Comparison of ENCODE assay signal across 8 mouse cellular contexts in the genomic region with DNA sequence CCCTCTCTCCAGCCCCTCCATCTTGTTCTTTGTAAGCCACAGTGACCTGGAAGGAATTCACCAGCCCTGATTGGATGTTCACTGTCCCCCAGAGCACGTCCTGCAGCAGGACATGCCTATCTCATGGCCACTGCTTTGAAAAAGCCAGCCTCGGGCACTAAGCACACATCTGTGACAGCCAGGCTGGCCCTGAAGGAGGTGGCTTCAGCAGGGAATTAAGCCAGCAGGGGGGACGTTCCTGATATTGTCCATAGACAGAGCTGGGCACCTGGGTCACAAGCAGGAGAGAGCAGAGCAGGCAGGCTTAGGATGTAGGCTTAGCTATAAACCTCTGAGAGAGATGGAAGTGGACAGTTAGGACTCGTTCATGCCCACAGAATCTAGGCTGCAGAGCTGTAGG.
DNase-seq lines count a peak whose midpoint lies in the region; ATAC-seq and TF ChIP-seq lines count a peak whose summit lies in the region.

No protein-coding gene starts in this region.

- 0 out of 2 replicates have a peak overlapping the region, but pooled peaks have one; percentile 34 for H3K9ac ChIP-seq in liver, postnatal 0 days (replicated peaks)
- H3K9ac ChIP-seq in liver, embryonic 12.5 days = no peak overlapping the region
- no peak overlapping the region for H3K9ac ChIP-seq in limb, embryonic 14.5 days (ENCODE audit: low read depth, low read length, severe bottlenecking)
- H3K9ac ChIP-seq in stomach, embryonic 15.5 days = no peak overlapping the region

- peak; percentile 38 for DNase-seq in adrenal gland, postnatal 14 days
- DNase-seq in adrenal gland, adult 8-10 months = no peak
- no peak for DNase-seq in liver, postnatal 0 days
- DNase-seq in limb, embryonic 14.5 days (ENCODE audit: low spot score) = no peak
- DNase-seq in ovary, postnatal 14 days (ENCODE audit: low spot score) = no peak
- DNase-seq in embryo, embryonic 10.5 days (ENCODE audit: low spot score) = no peak

- no peaks in the 10 kb centered on the region for H3K27me3 ChIP-seq in liver, postnatal 0 days (ENCODE audit: insufficient read depth, low read length)
- peaks cover 12% of the 10 kb centered on the region; the same call in 1 of the 2 replicates for H3K27me3 ChIP-seq in liver, embryonic 12.5 days (replicated peaks)
- H3K27me3 ChIP-seq in limb, embryonic 14.5 days (ENCODE audit: control insufficient read depth, insufficient read depth, low read length) = no peaks in the 10 kb centered on the region
- H3K27me3 ChIP-seq in stomach, embryonic 15.5 days (replicated peaks) = no peaks in the 10 kb centered on the region

- 71% methylated on average over 4 of the region's 4 CpGs for WGBS in liver, postnatal 0 days (ENCODE audit: insufficient replicate concordance)
- WGBS in liver, embryonic 12.5 days (ENCODE audit: insufficient replicate concordance) = 62% methylated on average over 4 of the region's 4 CpGs
- 39% methylated on average over 4 of the region's 4 CpGs for whole genome bisulfite sequencing in limb, embryonic 14.5 days
- whole genome bisulfite sequencing in stomach, embryonic 15.5 days = 64% methylated on average over 4 of the region's 4 CpGs

- H3K4me2 ChIP-seq in liver, postnatal 0 days (ENCODE audit: low read depth, low read length) = no peak overlapping the region
- H3K4me2 ChIP-seq in liver, embryonic 12.5 days = no peak overlapping the region
- no peak overlapping the region for H3K4me2 ChIP-seq in limb, embryonic 14.5 days (replicated peaks; ENCODE audit: low read depth, low read length, severe bottlenecking)
- no peak overlapping the region for H3K4me2 ChIP-seq in stomach, embryonic 15.5 days

- H3K4me3 ChIP-seq in liver, postnatal 0 days (ENCODE audit: low read depth, low read length) = no peak overlapping the region
- H3K4me3 ChIP-seq in liver, embryonic 12.5 days = no peak overlapping the region
- H3K4me3 ChIP-seq in limb, embryonic 14.5 days (replicated peaks; ENCODE audit: low read length) = no peak overlapping the region
- no peak overlapping the region for H3K4me3 ChIP-seq in stomach, embryonic 15.5 days (replicated peaks)

- H3K9me3 ChIP-seq in liver, postnatal 0 days (ENCODE audit: low read length) = peaks cover 2% of the 10 kb centered on the region; the same call in 1 of the 2 replicates
- H3K9me3 ChIP-seq in liver, embryonic 12.5 days (replicated peaks) = peaks cover 5% of the 10 kb centered on the region
- H3K9me3 ChIP-seq in limb, embryonic 14.5 days (ENCODE audit: control insufficient read depth, low read length) = no peaks in the 10 kb centered on the region
- H3K9me3 ChIP-seq in stomach, embryonic 15.5 days = no peaks in the 10 kb centered on the region

- TF ChIP-seq CTCF in liver, postnatal 0 days (IDR thresholded peaks at IDR 0.05; ENCODE audit: low read depth) = no peak

- no peak for TF ChIP-seq POLR2A in limb, embryonic 14.5 days (IDR thresholded peaks at IDR 0.05; ENCODE audit: borderline replicate concordance, extremely low read depth, insufficient read depth, insufficient read length)

- ATAC-seq in liver, postnatal 0 days = no peak
- no peak for ATAC-seq in liver, embryonic 12.5 days
- no peak for ATAC-seq in limb, embryonic 14.5 days (ENCODE audit: low FRiP score, low read depth)
- no peak for ATAC-seq in stomach, embryonic 15.5 days (ENCODE audit: insufficient read depth, low FRiP score, low read depth)

- H3K4me1 ChIP-seq in liver, postnatal 0 days (ENCODE audit: insufficient read depth) = peaks cover 22% of the 10 kb centered on the region
- H3K4me1 ChIP-seq in liver, embryonic 12.5 days = peaks cover 70% of the 10 kb centered on the region
- H3K4me1 ChIP-seq in limb, embryonic 14.5 days (ENCODE audit: control insufficient read depth, insufficient read depth, low read length) = peaks cover 52% of the 10 kb centered on the region
- peaks cover 49% of the 10 kb centered on the region for H3K4me1 ChIP-seq in stomach, embryonic 15.5 days

- no peak overlapping the region for H3K27ac ChIP-seq in liver, postnatal 0 days (ENCODE audit: low read depth)
- no peak overlapping the region for H3K27ac ChIP-seq in liver, embryonic 12.5 days
- 0 out of 2 replicates have a peak overlapping the region, but pooled peaks have one; percentile 15 for H3K27ac ChIP-seq in limb, embryonic 14.5 days (replicated peaks; ENCODE audit: low read depth, low read length)
- H3K27ac ChIP-seq in stomach, embryonic 15.5 days = peak overlapping the region; percentile 57; the same call in 1 of the 2 replicates

- no peaks in the 10 kb centered on the region for H3K36me3 ChIP-seq in liver, postnatal 0 days (replicated peaks; ENCODE audit: insufficient read depth, low read length)
- H3K36me3 ChIP-seq in liver, embryonic 12.5 days = no peaks in the 10 kb centered on the region
- no peaks in the 10 kb centered on the region for H3K36me3 ChIP-seq in limb, embryonic 14.5 days (ENCODE audit: control insufficient read depth, insufficient read depth, low read length)
- no peaks in the 10 kb centered on the region for H3K36me3 ChIP-seq in stomach, embryonic 15.5 days

- TF ChIP-seq EP300 in liver, postnatal 0 days (IDR thresholded peaks at IDR 0.05; ENCODE audit: low read depth) = no peak

Comparison
In these comparisons a context has a peak if more than half of its experiments do, and no peak if none do; other contexts are left out.
1. H3K27ac ChIP-seq: peak in limb, embryonic 14.5 days (single experiment) and stomach, embryonic 15.5 days (single experiment); none in liver, postnatal 0 days (single experiment) and liver, embryonic 12.5 days (single experiment).